Comparison of ENCODE assay signal across 15 mouse cellular contexts in the genomic region with DNA sequence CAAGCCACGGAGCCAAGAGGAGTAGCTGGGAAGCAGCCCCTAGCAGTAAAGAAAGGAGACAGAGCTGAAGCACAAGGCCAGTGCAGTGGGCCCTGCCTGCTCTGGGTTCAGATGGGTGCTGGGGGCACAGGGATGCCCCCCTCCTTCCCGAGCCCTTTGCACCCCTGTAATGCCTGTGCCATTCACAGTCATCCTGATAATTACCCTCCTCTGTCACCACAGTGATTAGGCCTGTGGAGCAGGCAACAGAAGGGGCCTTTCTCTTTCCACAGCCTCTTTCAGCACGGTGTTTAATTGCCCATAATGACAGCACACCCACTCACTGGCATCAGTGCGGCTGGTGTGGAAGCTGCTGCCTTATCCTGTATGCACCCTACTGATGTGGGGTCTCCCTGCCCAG. TPM values are rescaled to one million over a fixed set of nuclear protein-coding genes. Genes with fewer than 3 reads are reported as not detected.
DNase-seq lines count a peak whose midpoint lies in the region; ATAC-seq and TF ChIP-seq lines count a peak whose summit lies in the region.
"Had no signal": no experiment of that assay in that cellular context is flagged by ENCODE, and none has a peak within 500 bp of the region (broad histone marks: within the 10 kb centered on the region; RNA-seq: fewer than 3 reads in every experiment).

No protein-coding gene starts in this region.

- TF ChIP-seq EP300 in lung, postnatal 0 days (IDR thresholded peaks at IDR 0.05), result no peak

- no peak for DNase-seq in lung, embryonic 14.5 days
- no peak for DNase-seq in lung, postnatal 0 days (ENCODE audit: low spot score)
- no peak for DNase-seq in limb, embryonic 11.5 days (ENCODE audit: low spot score)
- DNase-seq in thymus, postnatal 4 days, result no peak
- no peak for DNase-seq in adrenal gland, postnatal 14 days
- DNase-seq in gastrocnemius, postnatal 4 days (ENCODE audit: low spot score in 2 of 2), result no peak
- DNase-seq: gastrocnemius, postnatal 25 days; kidney, postnatal 25 days; right cerebral cortex, postnatal 14 days; thymus, adult 18-20 months had no signal

- H3K36me3 ChIP-seq in lung, embryonic 14.5 days (ENCODE audit: insufficient read depth), result no peaks in the 10 kb centered on the region
- H3K36me3 ChIP-seq in lung, postnatal 0 days (ENCODE audit: insufficient read depth, low read length), result no peaks in the 10 kb centered on the region
- no peaks in the 10 kb centered on the region for H3K36me3 ChIP-seq in forebrain, embryonic 13.5 days (ENCODE audit: poor library complexity, severe bottlenecking)
- no peaks in the 10 kb centered on the region for H3K36me3 ChIP-seq in limb, embryonic 11.5 days (ENCODE audit: control insufficient read depth, insufficient read depth, low read length)
- H3K36me3 ChIP-seq: embryonic facial prominence, embryonic 15.5 days; lung, embryonic 15.5 days had no signal

- WGBS in lung, embryonic 14.5 days, result 30% methylated on average over 4 of the region's 4 CpGs
- 36% methylated on average over 4 of the region's 4 CpGs for WGBS in lung, postnatal 0 days
- WGBS in forebrain, embryonic 13.5 days, result 8% methylated on average over 4 of the region's 4 CpGs
- WGBS in limb, embryonic 11.5 days, result 16% methylated on average over 4 of the region's 4 CpGs
- 13% methylated on average over 4 of the region's 4 CpGs for WGBS in olfactory bulb, adult 2 months

- no peaks in the 10 kb centered on the region for H3K9me3 ChIP-seq in lung, embryonic 14.5 days (ENCODE audit: low read depth, low read length)
- H3K9me3 ChIP-seq in lung, postnatal 0 days (ENCODE audit: low read length), result no peaks in the 10 kb centered on the region
- H3K9me3 ChIP-seq in forebrain, embryonic 13.5 days (replicated peaks), result no peaks in the 10 kb centered on the region
- H3K9me3 ChIP-seq in limb, embryonic 11.5 days (ENCODE audit: control insufficient read depth, low read length), result no peaks in the 10 kb centered on the region
- H3K9me3 ChIP-seq: embryonic facial prominence, embryonic 15.5 days; lung, embryonic 15.5 days had no signal

- H3K4me1 ChIP-seq in lung, embryonic 14.5 days (ENCODE audit: insufficient read depth), result no peaks in the 10 kb centered on the region
- H3K4me1 ChIP-seq in lung, postnatal 0 days (ENCODE audit: insufficient read depth, low read depth, low read length), result no peaks in the 10 kb centered on the region
- peaks cover 67% of the 10 kb centered on the region for H3K4me1 ChIP-seq in forebrain, embryonic 13.5 days
- peaks cover under 1% of the 10 kb centered on the region; the same call in 1 of the 2 replicates for H3K4me1 ChIP-seq in limb, embryonic 11.5 days (ENCODE audit: control insufficient read depth, insufficient read depth, low read length)
- H3K4me1 ChIP-seq in olfactory bulb, adult 2 months (ENCODE audit: control insufficient read depth, insufficient read depth, low read length), result peaks cover 57% of the 10 kb centered on the region
- H3K4me1 ChIP-seq: lung, embryonic 15.5 days had no signal

- no peak overlapping the region for H3K4me2 ChIP-seq in lung, embryonic 14.5 days
- H3K4me2 ChIP-seq in lung, postnatal 0 days (replicated peaks; ENCODE audit: low read depth, low read length), result no peak overlapping the region
- H3K4me2 ChIP-seq in forebrain, embryonic 13.5 days, result peak overlapping the region; percentile 10; the same call in 1 of the 2 replicates
- no peak overlapping the region for H3K4me2 ChIP-seq in limb, embryonic 11.5 days (ENCODE audit: low read depth, severe bottlenecking)
- H3K4me2 ChIP-seq: embryonic facial prominence, embryonic 15.5 days; lung, embryonic 15.5 days had no signal

- H3K9ac ChIP-seq in lung, embryonic 14.5 days, result peak overlapping the region; percentile 16; the same call in 1 of the 2 replicates
- no peak overlapping the region for H3K9ac ChIP-seq in lung, postnatal 0 days (replicated peaks; ENCODE audit: low read depth)
- H3K9ac ChIP-seq in forebrain, embryonic 13.5 days, result peak overlapping the region; percentile 26; the same call in 1 of the 2 replicates
- H3K9ac ChIP-seq in limb, embryonic 11.5 days (ENCODE audit: low read length), result no peak overlapping the region
- H3K9ac ChIP-seq: embryonic facial prominence, embryonic 15.5 days; lung, embryonic 15.5 days had no signal

- H3K4me3 ChIP-seq in lung, embryonic 14.5 days (ENCODE audit: low read depth, low read length), result no peak overlapping the region
- H3K4me3 ChIP-seq in lung, postnatal 0 days (ENCODE audit: low read depth, low read length), result no peak overlapping the region
- no peak overlapping the region for H3K4me3 ChIP-seq in forebrain, embryonic 13.5 days
- no peak overlapping the region for H3K4me3 ChIP-seq in limb, embryonic 11.5 days (ENCODE audit: low read depth, low read length)
- no peak overlapping the region for H3K4me3 ChIP-seq in olfactory bulb, adult 2 months (ENCODE audit: insufficient read depth, low read depth, low read length)
- H3K4me3 ChIP-seq: embryonic facial prominence, embryonic 15.5 days; lung, embryonic 15.5 days had no signal

- no peak for TF ChIP-seq POLR2A in olfactory bulb, adult 2 months (IDR thresholded peaks at IDR 0.05; ENCODE audit: insufficient read depth, low read depth, low read length)

- H3K27me3 ChIP-seq in lung, embryonic 14.5 days (ENCODE audit: insufficient read depth, low read length), result no peaks in the 10 kb centered on the region
- H3K27me3 ChIP-seq in lung, postnatal 0 days (replicated peaks; ENCODE audit: insufficient read depth, low read length), result no peaks in the 10 kb centered on the region
- peaks cover 50% of the 10 kb centered on the region for H3K27me3 ChIP-seq in forebrain, embryonic 13.5 days
- H3K27me3 ChIP-seq in limb, embryonic 11.5 days (ENCODE audit: control insufficient read depth, insufficient read depth, low read length), result no peaks in the 10 kb centered on the region
- H3K27me3 ChIP-seq: embryonic facial prominence, embryonic 15.5 days had no signal

- H3K27ac ChIP-seq in lung, embryonic 14.5 days (ENCODE audit: low read depth), result no peak overlapping the region
- H3K27ac ChIP-seq in lung, postnatal 0 days (ENCODE audit: low read length), result no peak overlapping the region
- peak overlapping the region; percentile 92 for H3K27ac ChIP-seq in forebrain, embryonic 13.5 days
- H3K27ac ChIP-seq in limb, embryonic 11.5 days (replicated peaks; ENCODE audit: low read depth, low read length), result 0 out of 2 replicates have a peak overlapping the region, but pooled peaks have one; percentile 18
- H3K27ac ChIP-seq in olfactory bulb, adult 2 months (ENCODE audit: insufficient read depth, low read depth, low read length), result peak overlapping the region; percentile 79
- H3K27ac ChIP-seq: embryonic facial prominence, embryonic 15.5 days; lung, embryonic 15.5 days had no signal

- no peak for TF ChIP-seq CTCF in lung, embryonic 14.5 days (IDR thresholded peaks at IDR 0.05; ENCODE audit: low read depth)
- TF ChIP-seq CTCF in lung, postnatal 0 days (IDR thresholded peaks at IDR 0.05), result no peak
- TF ChIP-seq CTCF in olfactory bulb, adult 2 months (IDR thresholded peaks at IDR 0.05; ENCODE audit: insufficient read depth, low read depth, low read length), result no peak

- ATAC-seq in lung, embryonic 14.5 days (ENCODE audit: insufficient read depth), result no peak
- no peak for ATAC-seq in lung, postnatal 0 days
- ATAC-seq in forebrain, embryonic 13.5 days, result peak; percentile 91
- ATAC-seq in limb, embryonic 11.5 days (ENCODE audit: insufficient number of reproducible peaks, low FRiP score, low TSS enrichment, low read depth), result no peak

RNA-seq across cellular contexts. Expression of gene Th, which starts 28.0 kb away (rescaled TPM):
- 0.55 and 0.84 TPM in 2 replicates for polyA plus RNA-seq in lung, embryonic 14.5 days (2014; fragmentation: Nextera tagmentation; extraction: Ambion mirVana)
- 0.08 and 0.10 TPM in 2 replicates for polyA plus RNA-seq in lung, postnatal 0 days (2015; fragmentation: Nextera tagmentation; extraction: Ambion mirVana)
- polyA plus RNA-seq in forebrain, embryonic 13.5 days (2015; fragmentation: Nextera tagmentation; extraction: Ambion mirVana), result 8.0 and 9.9 TPM in 2 replicates
- polyA plus RNA-seq in limb, embryonic 11.5 days (2014; fragmentation: Nextera tagmentation; extraction: Ambion mirVana), result 0.44 TPM in 2 replicates
- not detected in 2 replicates for polyA plus RNA-seq in olfactory bulb, adult 2 months (2012; ENCODE audit: insufficient read depth, insufficient read length, low replicate concordance, missing spikeins)
- 485 and 500 TPM in 2 replicates for total RNA-seq in adrenal gland, postnatal 14 days (2021)
- 1 to 10 TPM in 1 of 2 experiments, under 1 TPM in 1; 0.44 to 1.6 TPM for total RNA-seq in gastrocnemius, postnatal 4 days (2021)
- total RNA-seq: hematopoietic stem cell, adult 5-6 weeks had no signal

Comparison
In these comparisons a context has a peak if more than half of its experiments do, and no peak if none do; other contexts are left out.
1. H3K9ac ChIP-seq: peak in lung, embryonic 14.5 days (single experiment) and forebrain, embryonic 13.5 days (single experiment); none in lung, postnatal 0 days (single experiment) and limb, embryonic 11.5 days (single experiment).
2. H3K27ac ChIP-seq: peak in forebrain, embryonic 13.5 days (single experiment), limb, embryonic 11.5 days (single experiment) and olfactory bulb, adult 2 months (single experiment); none in lung, embryonic 14.5 days (single experiment) and lung, postnatal 0 days (single experiment).